Mouse (Mus musculus): Measurements from ENCODE around the gene 4930442H23Rik.

GRCm38 (mm10) chr10:81231436-81231835 lies 47.8 kb upstream of the 4930442H23Rik start:
- TF ChIP-seq CTCF (IDR thresholded peaks at IDR 0.05; ENCODE audit: insufficient read depth, low read depth, low read length) (no peak), POLR2A (IDR thresholded peaks at IDR 0.05; ENCODE audit: insufficient read depth, low read depth, low read length) (no peak)

Measured in olfactory bulb, adult 2 months (tissue).